Mouse (Mus musculus) c-Kit-positive CD71-positive TER-119-positive erythroid progenitor cells, embryonic 14.5 days (primary cell): Measurements from ENCODE around the gene Phgr1.

Experiments used
- DNase-seq: peaks from one replicate; pipeline ENCODE4 v3.0.0-alpha.2; 2013; ENCODE audit warnings: low spot score

The Phgr1 gene

GRCm38 (mm10) chr2:118824396-118824795, 51.8 kb downstream of the Phgr1 start:
- DNase-seq, result no peak
